Mouse (Mus musculus): ENCODE measurements around the gene Amdhd2.

DNA sequence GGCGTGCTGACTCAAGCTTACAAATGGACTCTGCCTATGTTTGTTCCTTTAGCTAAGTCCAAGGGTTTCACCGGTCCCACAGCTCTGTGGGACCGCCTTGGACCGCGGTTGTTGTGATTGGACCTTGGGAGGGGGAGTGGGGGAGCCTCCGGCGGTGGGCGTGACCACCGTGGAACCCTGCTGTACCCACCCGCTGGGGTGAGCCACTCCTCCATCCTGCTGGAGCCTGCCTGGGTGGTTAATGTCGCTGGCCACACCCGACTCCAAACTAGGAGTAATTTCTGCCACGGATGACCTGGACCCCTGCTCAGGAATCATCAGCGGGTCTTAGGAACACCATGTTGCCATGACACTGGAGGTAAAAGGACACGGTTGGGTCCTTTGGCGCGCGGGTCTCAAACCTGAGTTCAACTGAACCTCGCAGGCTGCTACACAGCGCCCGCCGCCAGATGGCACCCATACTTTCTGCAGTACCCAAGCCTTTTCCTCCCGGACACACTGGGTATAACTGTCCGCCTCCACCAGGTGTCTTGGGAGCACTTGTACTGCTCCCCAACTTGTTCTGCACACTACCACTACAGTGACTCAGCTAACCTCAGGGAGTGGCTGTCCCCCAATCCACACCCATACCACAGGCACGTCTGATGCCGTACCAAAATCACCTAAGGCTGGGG is 11.5 kb downstream of the Amdhd2 start:
- no peak for TF ChIP-seq GATA1 (IDR thresholded peaks at IDR 0.05; ENCODE audit: borderline replicate concordance, low read length)
- TF ChIP-seq FLI1 (IDR thresholded peaks at IDR 0.05; ENCODE audit: low read length): no peak
